Mouse (Mus musculus): ENCODE measurements around the gene Zfp292. TPM values are rescaled to one million over a fixed set of nuclear protein-coding genes. Genes with fewer than 3 reads are reported as not detected.

The Zfp292 gene
- total RNA-seq, 2 experiments from 2014 or later, result 7.8 to 10.4 TPM

DNA sequence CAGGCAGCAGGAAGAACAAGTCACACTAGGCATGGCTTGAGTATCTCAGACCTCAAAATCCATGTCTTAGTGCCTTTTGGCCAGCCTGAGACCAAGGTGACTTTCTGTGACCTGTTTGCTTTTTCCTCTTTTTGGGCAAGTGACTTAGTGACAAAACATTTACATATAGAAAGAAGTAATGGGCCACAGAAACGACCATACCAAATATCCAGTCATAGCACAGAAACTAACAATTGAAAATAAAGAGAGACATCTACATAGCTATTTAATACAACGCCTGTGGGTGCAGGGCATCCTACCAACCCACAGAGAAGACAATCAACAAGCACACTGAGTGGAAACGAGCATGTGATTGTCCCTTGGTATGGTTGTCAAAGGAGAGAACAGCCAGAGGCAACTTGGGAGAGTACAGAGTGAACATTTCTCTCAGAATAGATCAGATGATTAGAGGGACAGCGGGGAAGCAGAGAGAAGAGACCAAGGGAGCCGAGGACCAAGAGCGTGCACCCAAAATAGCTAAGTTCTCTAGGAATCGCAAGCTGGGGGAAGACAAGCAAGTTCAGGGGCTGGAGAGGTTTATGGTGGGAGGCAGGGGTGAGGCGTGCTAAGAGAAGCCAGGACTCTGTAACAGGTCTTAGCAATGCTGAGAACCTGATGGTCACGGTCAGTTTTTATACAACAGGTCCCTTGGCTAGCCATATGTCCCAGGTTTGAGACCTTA, 3.0 kb upstream of the Zfp292 start:
- 0 out of 2 replicates have a peak, but pooled peaks have one; percentile 5 for ATAC-seq (replicated peaks; ENCODE audit: low FRiP score, poor library complexity, severe bottlenecking)

DNA sequence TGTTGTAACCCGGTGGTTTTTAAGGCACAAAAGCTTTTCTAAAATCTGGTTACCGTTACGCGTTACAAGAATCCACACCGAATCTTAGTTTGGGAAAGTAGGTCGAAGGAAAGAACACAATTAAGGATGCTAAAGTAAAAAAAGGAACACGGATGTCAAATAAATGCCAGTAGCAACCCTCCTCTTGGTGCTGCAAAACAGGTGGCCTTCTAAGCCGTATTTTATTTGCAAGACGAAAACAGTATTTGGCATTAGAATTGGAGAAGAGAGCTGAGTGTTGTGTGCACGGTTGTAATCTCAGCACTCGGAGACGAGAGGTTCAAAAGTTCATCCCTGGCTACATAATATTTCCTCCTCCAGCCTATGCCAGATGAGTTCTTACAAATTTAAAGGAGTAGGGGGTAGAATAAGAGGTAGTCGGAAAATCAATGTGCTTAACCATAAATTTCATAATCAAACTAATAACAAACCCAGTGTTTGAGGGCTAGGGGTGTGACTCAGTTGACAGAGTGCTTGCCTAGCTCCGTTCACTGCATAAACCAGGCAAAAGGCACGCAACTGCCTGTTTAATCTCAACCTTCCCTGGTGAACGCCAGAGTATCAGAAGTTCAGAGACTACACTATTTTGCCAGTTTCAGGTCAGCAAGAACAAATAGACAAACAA, 738 bp upstream of the Zfp292 start:
- no peak for ATAC-seq (replicated peaks; ENCODE audit: low FRiP score, poor library complexity, severe bottlenecking)

GRCm38 (mm10) chr4:34882291-34882769, 430 bp downstream of the Zfp292 start:
- ATAC-seq (replicated peaks; ENCODE audit: low FRiP score, poor library complexity, severe bottlenecking), result peak; percentile 39; the same call in 1 of the 2 replicates

GRCm38 (mm10) chr4:34881851-34882250, 909 bp downstream of the Zfp292 start:
- no peak for ATAC-seq (replicated peaks; ENCODE audit: low FRiP score, poor library complexity, severe bottlenecking)

DNA sequence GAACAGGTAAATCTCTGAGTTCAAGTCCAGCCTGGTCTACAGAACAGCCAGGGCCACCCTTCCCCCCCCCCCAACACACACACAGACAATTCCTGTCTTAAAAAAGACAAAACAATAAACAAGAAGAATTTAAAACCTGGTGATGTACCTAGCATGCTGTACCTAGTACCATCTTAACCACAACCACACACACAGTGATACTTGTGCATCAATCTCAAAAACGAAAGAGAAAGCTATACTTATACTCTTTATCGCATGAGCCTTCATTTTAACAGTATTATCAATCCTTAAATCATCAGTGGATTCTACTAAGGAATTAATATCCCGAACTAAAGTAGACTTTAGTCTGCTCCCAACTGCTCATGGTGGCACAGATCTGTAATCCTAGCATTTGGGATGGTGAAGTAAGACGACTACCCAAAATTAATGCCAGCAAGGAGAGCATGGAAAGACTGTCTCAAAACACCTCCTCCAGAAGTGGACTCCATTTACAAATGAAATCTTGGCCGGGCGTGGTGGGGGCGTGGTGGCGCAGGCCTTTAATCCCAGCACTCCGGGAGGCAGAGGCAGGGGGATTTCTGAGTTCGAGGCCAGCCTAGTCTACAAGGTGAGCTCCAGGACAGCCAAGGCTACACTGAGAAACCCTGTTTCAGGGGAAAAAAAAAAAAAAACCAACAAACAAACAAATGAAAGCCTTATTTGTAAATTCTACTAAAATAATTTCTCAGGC, 1.7 kb downstream of the Zfp292 start:
- ATAC-seq (replicated peaks; ENCODE audit: low FRiP score, poor library complexity, severe bottlenecking), result no peak

GRCm38 (mm10) chr4:34874234-34874633, 8.5 kb downstream of the Zfp292 start:
- no peak for ATAC-seq (replicated peaks; ENCODE audit: low FRiP score, poor library complexity, severe bottlenecking)

- no peak for ATAC-seq (replicated peaks; ENCODE audit: low FRiP score, poor library complexity, severe bottlenecking)
These were observed 9.8 kb downstream of the Zfp292 start for GRCm38 (mm10) chr4:34872896-34873495.

DNA sequence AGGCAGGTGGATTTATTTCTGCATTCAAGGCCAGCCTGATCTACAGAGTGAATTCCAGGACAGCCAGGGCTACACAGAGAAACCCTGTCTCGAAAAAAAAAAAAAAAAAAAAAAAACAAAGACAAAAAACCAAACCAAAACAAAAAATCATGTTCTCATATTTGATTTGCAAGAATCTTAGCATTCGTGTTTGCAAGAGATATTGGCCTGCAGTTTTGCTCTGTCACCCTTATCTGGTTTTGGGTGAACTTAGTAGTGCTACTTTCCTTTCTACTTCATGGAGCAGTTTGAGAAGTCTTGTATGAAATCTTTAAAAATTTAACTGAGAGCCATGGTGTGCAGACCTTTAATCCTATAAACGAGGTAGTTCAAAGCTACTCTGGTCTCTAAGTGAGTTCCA, 12.9 kb downstream of the Zfp292 start:
- ATAC-seq (replicated peaks; ENCODE audit: low FRiP score, poor library complexity, severe bottlenecking), result no peak

DNA sequence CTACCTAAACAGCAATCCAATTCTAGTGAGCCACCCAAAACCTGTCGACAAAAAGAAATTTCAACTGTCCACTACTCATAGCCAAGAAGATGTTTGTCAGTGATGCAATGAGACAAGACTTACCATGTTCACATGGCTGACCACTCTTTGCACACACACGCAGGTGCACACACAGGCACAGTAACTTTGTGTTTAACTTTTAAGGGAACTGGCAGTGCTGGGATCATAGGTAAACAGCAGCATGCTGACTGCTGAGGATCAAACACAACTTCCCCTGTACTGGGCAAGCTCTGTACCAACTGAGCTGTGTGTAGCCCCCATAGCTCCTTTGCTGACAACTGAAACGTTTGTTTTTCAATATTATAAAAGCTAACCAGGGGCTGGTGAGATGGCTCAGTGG, 21.3 kb downstream of the Zfp292 start:
- no peak for ATAC-seq (replicated peaks; ENCODE audit: low FRiP score, poor library complexity, severe bottlenecking)

- no peak for ATAC-seq (replicated peaks; ENCODE audit: low FRiP score, poor library complexity, severe bottlenecking)
These were observed 23.3 kb downstream of the Zfp292 start for GRCm38 (mm10) chr4:34859416-34859815.

- ATAC-seq (replicated peaks; ENCODE audit: low FRiP score, poor library complexity, severe bottlenecking), result no peak
These were observed 23.9 kb downstream of the Zfp292 start for GRCm38 (mm10) chr4:34858903-34859302.

- no peak for ATAC-seq (replicated peaks; ENCODE audit: low FRiP score, poor library complexity, severe bottlenecking)
These were observed 26.8 kb downstream of the Zfp292 start for GRCm38 (mm10) chr4:34855966-34856365.

GRCm38 (mm10) chr4:34852051-34852450, 30.7 kb downstream of the Zfp292 start:
- no peak for ATAC-seq (replicated peaks; ENCODE audit: low FRiP score, poor library complexity, severe bottlenecking)

- no peak for ATAC-seq (replicated peaks; ENCODE audit: low FRiP score, poor library complexity, severe bottlenecking)
These were observed 32.6 kb downstream of the Zfp292 start for GRCm38 (mm10) chr4:34850156-34850555.

DNA sequence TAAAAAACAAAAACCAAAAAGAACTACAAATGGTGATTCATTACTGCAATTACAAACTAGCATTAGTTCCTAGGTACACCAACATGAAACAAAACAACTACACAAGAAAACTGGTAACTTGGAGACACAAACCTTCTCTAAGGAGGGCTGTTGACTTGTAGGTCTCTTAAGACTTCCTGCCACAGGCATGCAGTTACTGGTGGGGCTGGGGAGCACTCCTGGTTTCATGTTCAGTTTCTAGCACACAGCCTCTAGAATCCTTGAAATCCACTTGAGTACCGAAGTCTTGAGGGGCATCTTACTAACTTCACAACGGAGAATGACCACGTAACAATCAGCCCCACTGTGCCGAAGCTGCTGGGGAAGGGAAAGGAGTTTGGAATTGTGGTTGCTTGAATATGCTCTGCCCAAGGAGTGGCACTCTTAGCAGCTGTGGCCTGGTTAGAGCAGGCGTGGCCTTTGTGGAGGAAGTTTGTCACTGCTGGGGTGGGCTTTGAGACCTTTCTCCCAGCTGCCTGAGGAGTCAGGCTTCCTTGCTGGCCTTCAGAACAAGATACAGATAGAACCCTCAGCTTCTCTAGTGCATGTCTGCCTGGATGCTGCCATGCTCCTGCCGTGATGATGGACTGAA, 35.0 kb downstream of the Zfp292 start:
- ATAC-seq (replicated peaks; ENCODE audit: low FRiP score, poor library complexity, severe bottlenecking), result no peak

DNA sequence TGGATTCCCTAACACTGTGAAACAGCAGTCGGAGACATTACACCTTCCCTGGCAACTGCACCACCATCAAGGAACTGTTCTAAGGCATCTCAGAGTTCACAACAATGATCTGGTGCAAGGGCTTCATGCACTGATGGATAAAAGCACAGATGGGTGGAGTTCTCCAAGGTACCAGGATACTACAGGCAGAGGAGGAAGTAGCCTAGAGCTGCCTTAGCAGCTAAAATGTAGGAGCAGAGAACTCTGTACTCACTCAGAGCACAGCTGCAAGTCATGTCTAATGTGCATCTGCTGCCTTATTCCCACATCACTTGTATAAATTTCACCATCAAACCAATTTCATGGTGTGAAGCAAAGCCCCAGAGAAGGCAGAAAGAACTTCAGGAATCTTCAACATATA, 38.9 kb downstream of the Zfp292 start:
- ATAC-seq (replicated peaks; ENCODE audit: low FRiP score, poor library complexity, severe bottlenecking), result no peak

DNA sequence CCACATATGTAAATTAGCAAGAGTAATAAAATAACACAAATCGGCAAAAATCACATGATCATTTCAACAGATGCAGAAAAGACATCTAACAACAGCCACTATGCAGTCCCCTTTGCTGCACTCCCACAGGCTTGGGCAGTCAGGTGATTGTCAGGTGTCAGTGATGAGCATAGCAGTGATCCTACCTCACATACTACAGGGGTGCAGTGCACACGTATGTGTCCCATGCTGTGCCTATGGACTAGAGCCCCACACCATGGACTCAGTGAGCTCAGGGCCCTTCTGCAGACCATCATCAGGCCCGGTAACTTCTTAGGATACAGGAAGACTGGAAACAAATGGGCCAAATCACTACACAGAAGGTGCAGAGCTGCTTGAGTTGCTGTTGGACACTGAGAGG, 39.9 kb downstream of the Zfp292 start:
- ATAC-seq (replicated peaks; ENCODE audit: low FRiP score, poor library complexity, severe bottlenecking), result no peak

DNA sequence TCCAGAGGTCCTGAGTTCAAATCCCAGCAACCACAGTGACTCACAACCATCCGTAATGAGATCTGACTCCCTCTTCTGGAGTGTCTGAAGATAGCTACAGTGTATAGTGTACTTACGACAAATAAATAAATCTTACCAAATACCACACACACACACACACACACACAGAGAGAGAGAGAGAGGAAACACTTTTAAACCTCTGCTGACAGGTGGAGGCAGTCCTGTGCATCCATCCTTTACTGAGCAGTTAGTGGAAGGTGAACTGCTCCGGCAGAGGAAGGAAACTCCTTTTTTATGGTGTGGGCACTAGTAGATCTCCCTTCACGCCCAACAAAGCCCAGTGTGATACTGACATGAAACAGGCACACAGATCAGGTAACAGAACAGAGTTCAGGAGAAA, 51.3 kb downstream of the Zfp292 start:
- no peak for ATAC-seq (replicated peaks; ENCODE audit: low FRiP score, poor library complexity, severe bottlenecking)

DNA sequence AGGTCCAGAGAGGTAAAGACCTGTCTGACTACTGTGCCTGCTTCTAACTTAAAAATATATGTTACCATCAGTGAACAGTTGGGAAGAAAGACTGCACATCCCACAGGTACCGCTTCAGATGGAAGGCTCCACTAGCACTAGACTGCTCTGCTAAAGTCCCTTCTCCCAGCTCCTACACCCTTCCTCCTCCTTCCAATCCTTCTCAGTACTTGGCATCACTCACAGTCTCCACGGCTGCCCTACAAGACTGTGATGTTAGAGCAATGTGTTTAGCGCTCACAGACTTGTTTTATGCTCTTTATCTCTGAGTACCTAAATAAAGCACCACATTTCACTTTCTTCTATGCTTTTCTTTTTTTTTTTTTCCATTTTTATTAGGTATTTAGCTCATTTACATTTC, 53.3 kb downstream of the Zfp292 start:
- no peak for ATAC-seq (replicated peaks; ENCODE audit: low FRiP score, poor library complexity, severe bottlenecking)

DNA sequence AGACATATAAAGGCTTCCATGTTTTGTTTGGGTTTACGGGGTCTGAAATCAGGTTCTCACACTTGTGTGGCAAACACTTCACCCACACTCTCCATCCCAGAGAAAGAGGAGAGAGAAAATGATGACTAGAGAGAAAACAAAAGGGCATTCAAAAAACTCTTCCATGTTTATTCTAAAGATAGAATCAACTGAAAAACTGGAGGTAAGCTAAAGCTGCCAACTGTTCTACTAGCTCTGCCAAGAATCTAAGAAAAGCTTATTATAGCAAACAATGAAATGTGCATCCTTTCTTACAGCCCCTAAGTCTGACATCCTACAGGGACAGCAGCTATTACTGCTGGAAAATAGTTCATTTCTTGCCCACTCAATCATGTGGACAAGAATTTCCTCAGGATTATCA, 58.9 kb downstream of the Zfp292 start:
- no peak for ATAC-seq (replicated peaks; ENCODE audit: low FRiP score, poor library complexity, severe bottlenecking)

All from erythroblast, adult 5-6 weeks (primary cell).